Mouse (Mus musculus) gastrocnemius, adult 8-10 months (tissue): ENCODE results near the gene Mrps6. TPM values are rescaled to one million over a fixed set of nuclear protein-coding genes. Genes with fewer than 3 reads are reported as not detected.

ENCODE experiments used
- total RNA-seq, 4 experiments: library from RNA; stranded (reverse); gene quantifications; 2 replicates each; pipeline ENCODE4 v1.2.4; 2022

The Mrps6 gene
- total RNA-seq, 4 experiments from 2014 or later, result 19.5 to 26.4 (median 25.1) TPM

Other genes starting within 250 kb of the Mrps6 start
- not detected for gene Gm49711, start within 50 bp of the Mrps6 start, total RNA-seq
- gene Slc5a3, start 52 bp downstream of the Mrps6 start, total RNA-seq, result 1 to 10 TPM; 1.2 to 3.2 (median 2.4) TPM
- gene Kcne2, start 234.1 kb downstream of the Mrps6 start, total RNA-seq, result not detected
- 10 to 100 TPM; 58.7 to 64.9 (median 60.5) TPM for gene Smim11, start 243.0 kb downstream of the Mrps6 start, total RNA-seq